Mouse (Mus musculus): Measurements from ENCODE around the gene Slc45a1. TPM values are rescaled to one million over a fixed set of nuclear protein-coding genes. Genes with fewer than 3 reads are reported as not detected.

Slc45a1 gene
- polyA plus RNA-seq, 1 experiment from 2014 or later: 1.1 TPM

- H3K4me3 ChIP-seq: no peak overlapping the region
- 96% methylated on average over 20 of the region's 20 CpGs for WGBS
Measured at GRCm38 (mm10) chr4:150678789-150679188, 26.8 kb upstream of the Slc45a1 start.

GRCm38 (mm10) chr4:150677846-150678224 is 25.9 kb upstream of the Slc45a1 start:
- peaks cover 6% of the 10 kb centered on the region for H3K27me3 ChIP-seq (ENCODE audit: poor library complexity, severe bottlenecking)
- H3K4me3 ChIP-seq: peak overlapping the region; percentile 2; the same call in 1 of the 2 replicates
- no peaks in the 10 kb centered on the region for H3K9me3 ChIP-seq
- H3K4me1 ChIP-seq: peaks cover 19% of the 10 kb centered on the region
- WGBS: 12% methylated on average over 4 of the region's 4 CpGs
- DNase-seq (ENCODE audit: extremely low spot score, low spot score): no peak
- H3K36me3 ChIP-seq (replicated peaks): no peaks in the 10 kb centered on the region
- H3K27ac ChIP-seq: peak overlapping the region; percentile 71

More at GRCm38 (mm10) chr4:150678789-150679188, 26.8 kb upstream of the Slc45a1 start:
- Histone ChIP-seq H3K9me3 (no peaks in the 10 kb centered on the region), H3K4me1 (peaks cover 19% of the 10 kb centered on the region), H3K27ac (no peak overlapping the region), H3K36me3 (replicated peaks) (no peaks in the 10 kb centered on the region), H3K27me3 (ENCODE audit: poor library complexity, severe bottlenecking) (peaks cover 6% of the 10 kb centered on the region)
- DNase-seq (ENCODE audit: extremely low spot score, low spot score): no peak

- Histone ChIP-seq H3K9me3 (no peaks in the 10 kb centered on the region), H3K27me3 (ENCODE audit: poor library complexity, severe bottlenecking) (peaks cover 6% of the 10 kb centered on the region), H3K4me3 (peak overlapping the region; percentile 2; the same call in 1 of the 2 replicates), H3K36me3 (replicated peaks) (no peaks in the 10 kb centered on the region), H3K4me1 (peaks cover 19% of the 10 kb centered on the region), H3K27ac (peak overlapping the region; percentile 71)
- WGBS: 16% methylated on average over 10 of the region's 10 CpGs
- DNase-seq (ENCODE audit: extremely low spot score, low spot score): peak; percentile 33
Measured at GRCm38 (mm10) chr4:150677126-150677845, 25.3 kb upstream of the Slc45a1 start.

- no peak for DNase-seq (ENCODE audit: extremely low spot score, low spot score)
- H3K27me3 ChIP-seq (ENCODE audit: poor library complexity, severe bottlenecking): peaks cover 6% of the 10 kb centered on the region
- no peak overlapping the region for H3K4me3 ChIP-seq
- no peaks in the 10 kb centered on the region for H3K9me3 ChIP-seq
- 93% methylated on average over 13 of the region's 13 CpGs for WGBS
- H3K27ac ChIP-seq: no peak overlapping the region
- H3K36me3 ChIP-seq (replicated peaks): no peaks in the 10 kb centered on the region
- peaks cover 22% of the 10 kb centered on the region for H3K4me1 ChIP-seq
Measured at GRCm38 (mm10) chr4:150676029-150676428, 24.1 kb upstream of the Slc45a1 start.

GRCm38 (mm10) chr4:150675274-150675673 is 23.3 kb upstream of the Slc45a1 start:
- Histone ChIP-seq H3K36me3 (replicated peaks) (no peaks in the 10 kb centered on the region), H3K9me3 (no peaks in the 10 kb centered on the region), H3K27ac (no peak overlapping the region), H3K4me3 (no peak overlapping the region), H3K4me1 (peaks cover 27% of the 10 kb centered on the region), H3K27me3 (ENCODE audit: poor library complexity, severe bottlenecking) (peaks cover 6% of the 10 kb centered on the region)
- no peak for DNase-seq (ENCODE audit: extremely low spot score, low spot score)
- WGBS: 95% methylated on average over 10 of the region's 10 CpGs

- Histone ChIP-seq H3K9me3 (no peaks in the 10 kb centered on the region; the same call in 1 of the 2 replicates), H3K4me1 (peaks cover 20% of the 10 kb centered on the region), H3K4me3 (no peak overlapping the region), H3K27me3 (ENCODE audit: poor library complexity, severe bottlenecking) (peaks cover 22% of the 10 kb centered on the region), H3K36me3 (replicated peaks) (no peaks in the 10 kb centered on the region), H3K27ac (no peak overlapping the region)
- 88% methylated on average over 10 of the region's 10 CpGs for WGBS
- DNase-seq (ENCODE audit: extremely low spot score, low spot score): no peak
Measured at GRCm38 (mm10) chr4:150665806-150666205, 13.8 kb upstream of the Slc45a1 start.

GRCm38 (mm10) chr4:150664726-150665125 is 12.8 kb upstream of the Slc45a1 start:
- H3K9me3 ChIP-seq: no peaks in the 10 kb centered on the region; the same call in 1 of the 2 replicates
- 83% methylated on average over 7 of the region's 7 CpGs for WGBS
- no peaks in the 10 kb centered on the region for H3K36me3 ChIP-seq (replicated peaks)
- H3K4me3 ChIP-seq: no peak overlapping the region
- DNase-seq (ENCODE audit: extremely low spot score, low spot score): no peak
- no peak overlapping the region for H3K27ac ChIP-seq
- H3K27me3 ChIP-seq (ENCODE audit: poor library complexity, severe bottlenecking): peaks cover 27% of the 10 kb centered on the region
- H3K4me1 ChIP-seq: peaks cover 23% of the 10 kb centered on the region

GRCm38 (mm10) chr4:150663192-150663591 is 11.2 kb upstream of the Slc45a1 start:
- H3K36me3 ChIP-seq (replicated peaks): no peaks in the 10 kb centered on the region
- H3K9me3 ChIP-seq: no peaks in the 10 kb centered on the region; the same call in 1 of the 2 replicates
- no peak overlapping the region for H3K4me3 ChIP-seq
- H3K27me3 ChIP-seq (ENCODE audit: poor library complexity, severe bottlenecking): peaks cover 27% of the 10 kb centered on the region
- H3K4me1 ChIP-seq: peaks cover 23% of the 10 kb centered on the region
- DNase-seq (ENCODE audit: extremely low spot score, low spot score): peak; percentile 70
- H3K27ac ChIP-seq: no peak overlapping the region
- whole genome bisulfite sequencing: 60% methylated on average over 12 of the region's 12 CpGs

GRCm38 (mm10) chr4:150661886-150662285 is 9.9 kb upstream of the Slc45a1 start:
- Histone ChIP-seq H3K36me3 (replicated peaks) (no peaks in the 10 kb centered on the region), H3K27me3 (ENCODE audit: poor library complexity, severe bottlenecking) (peaks cover 27% of the 10 kb centered on the region), H3K9me3 (peaks cover 1% of the 10 kb centered on the region; the same call in 1 of the 2 replicates), H3K4me1 (peaks cover 23% of the 10 kb centered on the region), H3K4me3 (peak overlapping the region; percentile 40), H3K27ac (peak overlapping the region; percentile 56)
- WGBS: 4% methylated on average over 13 of the region's 13 CpGs
- no peak for DNase-seq (ENCODE audit: extremely low spot score, low spot score)

GRCm38 (mm10) chr4:150659926-150660610 is 8.1 kb upstream of the Slc45a1 start:
- Histone ChIP-seq H3K27me3 (ENCODE audit: poor library complexity, severe bottlenecking) (peaks cover 30% of the 10 kb centered on the region), H3K4me1 (peaks cover 30% of the 10 kb centered on the region), H3K27ac (no peak overlapping the region), H3K36me3 (replicated peaks) (no peaks in the 10 kb centered on the region), H3K9me3 (peaks cover 6% of the 10 kb centered on the region), H3K4me3 (no peak overlapping the region)
- 75% methylated on average over 9 of the region's 9 CpGs for WGBS
- DNase-seq (ENCODE audit: extremely low spot score, low spot score): no peak

GRCm38 (mm10) chr4:150656504-150656903 is 4.5 kb upstream of the Slc45a1 start:
- WGBS: 79% methylated on average over 6 of the region's 6 CpGs
- H3K27me3 ChIP-seq (ENCODE audit: poor library complexity, severe bottlenecking): peaks cover 51% of the 10 kb centered on the region

GRCm38 (mm10) chr4:150655989-150656388 is 4.0 kb upstream of the Slc45a1 start:
- peaks cover 42% of the 10 kb centered on the region for H3K4me1 ChIP-seq
- no peaks in the 10 kb centered on the region for H3K36me3 ChIP-seq (replicated peaks)
- peak overlapping the region; percentile 10 for H3K4me3 ChIP-seq
- peaks cover 6% of the 10 kb centered on the region for H3K9me3 ChIP-seq
- peaks cover 51% of the 10 kb centered on the region for H3K27me3 ChIP-seq (ENCODE audit: poor library complexity, severe bottlenecking)
- 7% methylated on average over 17 of the region's 17 CpGs for WGBS
- H3K27ac ChIP-seq: no peak overlapping the region
- peak; percentile 90 for DNase-seq (ENCODE audit: extremely low spot score, low spot score)

More at GRCm38 (mm10) chr4:150656504-150656903, 4.5 kb upstream of the Slc45a1 start:
- DNase-seq (ENCODE audit: extremely low spot score, low spot score): no peak
- H3K36me3 ChIP-seq (replicated peaks): no peaks in the 10 kb centered on the region
- no peak overlapping the region for H3K4me3 ChIP-seq
- H3K9me3 ChIP-seq: peaks cover 6% of the 10 kb centered on the region
- H3K27ac ChIP-seq: no peak overlapping the region
- H3K4me1 ChIP-seq: peaks cover 45% of the 10 kb centered on the region

- 44% methylated on average over 11 of the region's 11 CpGs for WGBS
- Histone ChIP-seq H3K4me3 (no peak overlapping the region), H3K27me3 (ENCODE audit: poor library complexity, severe bottlenecking) (peaks cover 44% of the 10 kb centered on the region), H3K27ac (no peak overlapping the region), H3K36me3 (replicated peaks) (no peaks in the 10 kb centered on the region), H3K9me3 (peaks cover 6% of the 10 kb centered on the region), H3K4me1 (peaks cover 35% of the 10 kb centered on the region)
- no peak for DNase-seq (ENCODE audit: extremely low spot score, low spot score)
Measured at GRCm38 (mm10) chr4:150653072-150653599, 1.2 kb upstream of the Slc45a1 start.

Measured in forebrain, embryonic 10.5 days (tissue).